Mouse (Mus musculus) neural tube, embryonic 11.5 days (tissue): ENCODE data around the gene Casd1. TPM values are rescaled to one million over a fixed set of nuclear protein-coding genes. Genes with fewer than 3 reads are reported as not detected.

Experiments used
- ATAC-seq: fragments of 200-750 bp; cut with Nextera tagmentation; 2 replicates; pipeline ENCODE4 v1.8.0; 2017; ENCODE audit warnings: moderate number of reproducible peaks, mild to moderate bottlenecking, moderate TSS enrichment, moderate library complexity; ENCODE audit not compliant: insufficient read depth, low FRiP score, low TSS enrichment
- DNase-seq: peaks from one replicate; pipeline ENCODE4 v3.0.0-alpha.2; 2015; ENCODE audit warnings: low spot score
- H3K27ac ChIP-seq: fragments of 300-500 bp; sonication (generic); 2 replicates; pipeline ENCODE4 v1.5.1; 2014; ENCODE audit warnings: low read depth, mild to moderate bottlenecking, low read length
- H3K27me3 ChIP-seq: fragments of 300-500 bp; sonication (generic); 2 replicates; pipeline ENCODE4 v1.6.1; 2014; ENCODE audit warnings: mild to moderate bottlenecking, low read length, mixed read lengths; ENCODE audit not compliant: control insufficient read depth, insufficient read depth
- H3K36me3 ChIP-seq: fragments of 300-500 bp; sonication (generic); 2 replicates; pipeline ENCODE4 v1.6.1; 2014; ENCODE audit warnings: mild to moderate bottlenecking, low read length, moderate library complexity, mixed read lengths; ENCODE audit not compliant: control insufficient read depth, insufficient read depth
- H3K4me1 ChIP-seq: fragments of 300-500 bp; sonication (generic); 2 replicates; pipeline ENCODE4 v1.6.1; 2014; ENCODE audit warnings: low read length, mixed read lengths; ENCODE audit not compliant: control insufficient read depth, insufficient read depth
- H3K4me2 ChIP-seq: fragments of 300-500 bp; sonication (generic); 2 replicates; pipeline ENCODE4 v1.6.1; 2014; ENCODE audit warnings: low read depth, mild to moderate bottlenecking, moderate library complexity
- H3K4me3 ChIP-seq: fragments of 300-500 bp; sonication (generic); 2 replicates; pipeline ENCODE4 v1.5.1; 2014; ENCODE audit warnings: low read depth, low read length
- H3K9ac ChIP-seq: fragments of 300-500 bp; sonication (generic); 2 replicates; pipeline ENCODE4 v1.6.1; 2014; ENCODE audit warnings: mild to moderate bottlenecking, low read length
- H3K9me3 ChIP-seq: fragments of 300-500 bp; sonication (generic); 2 replicates; pipeline ENCODE4 v1.6.1; 2016; ENCODE audit warnings: low read length; ENCODE audit not compliant: control insufficient read depth
- WGBS: fragments of 180-500 bp; shearing (Covaris S2); extraction: QIAGEN DNeasy Blood & Tissue Kit; methylation state at CpG from one replicate; pipeline ENCODE4 v1.1.7; 2014; 5-methylcytosine and 5-hydroxymethylcytosine counted together
- polyA plus RNA-seq: library from polyadenylated mRNA; unstranded; fragments of >200 nt; fragmentation: Nextera tagmentation; extraction: Ambion mirVana; gene quantifications from 2 replicates; pipeline ENCODE4 v1.2.1, GENCODE M21; 2014

The Casd1 gene
- polyA plus RNA-seq, 1 experiment from 2014 or later, result 52.9 TPM

GRCm38 (mm10) chr6:4601297-4601931, 775 bp downstream of the Casd1 start:
- Histone ChIP-seq H3K9ac (peak overlapping the region; percentile 99), H3K27ac (peak overlapping the region; percentile 98), H3K36me3 (no peaks in the 10 kb centered on the region), H3K4me3 (peak overlapping the region; percentile 80), H3K4me1 (peaks cover 10% of the 10 kb centered on the region), H3K9me3 (no peaks in the 10 kb centered on the region), H3K4me2 (peak overlapping the region; percentile 69), H3K27me3 (no peaks in the 10 kb centered on the region)
- WGBS, result 8% methylated on average over 32 of the region's 58 CpGs
- DNase-seq (peak; percentile 61), ATAC-seq (peak; percentile 70)

- peak overlapping the region; percentile 98; the same call in 1 of the 2 replicates for H3K27ac ChIP-seq
- H3K4me1 ChIP-seq, result peaks cover 10% of the 10 kb centered on the region
- H3K9me3 ChIP-seq, result no peaks in the 10 kb centered on the region
- H3K9ac ChIP-seq, result no peak overlapping the region
- DNase-seq (no peak), ATAC-seq (no peak)
- H3K36me3 ChIP-seq, result no peaks in the 10 kb centered on the region
- peak overlapping the region; percentile 69 for H3K4me2 ChIP-seq
- no peaks in the 10 kb centered on the region for H3K27me3 ChIP-seq
- no peak overlapping the region; the same call in 1 of the 2 replicates for H3K4me3 ChIP-seq
- 52% methylated on average over 5 of the region's 5 CpGs for WGBS
These were observed 1.4 kb downstream of the Casd1 start for GRCm38 (mm10) chr6:4602012-4602411.

- no peak overlapping the region for H3K27ac ChIP-seq
- ATAC-seq, result no peak
- H3K9ac ChIP-seq, result no peak overlapping the region
- WGBS, result 90% methylated on average over 4 of the region's 4 CpGs
- no peaks in the 10 kb centered on the region for H3K27me3 ChIP-seq
- no peaks in the 10 kb centered on the region for H3K36me3 ChIP-seq
- H3K9me3 ChIP-seq, result no peaks in the 10 kb centered on the region
- no peak for DNase-seq
- no peak overlapping the region for H3K4me3 ChIP-seq
- H3K4me1 ChIP-seq, result peaks cover 6% of the 10 kb centered on the region; the same call in 1 of the 2 replicates
- H3K4me2 ChIP-seq, result no peak overlapping the region
These were observed 5.8 kb downstream of the Casd1 start for GRCm38 (mm10) chr6:4606394-4606793.

- ATAC-seq (no peak), DNase-seq (no peak)
- peaks cover 2% of the 10 kb centered on the region; the same call in 1 of the 2 replicates for H3K36me3 ChIP-seq
- no peaks in the 10 kb centered on the region for H3K9me3 ChIP-seq
- H3K4me1 ChIP-seq, result no peaks in the 10 kb centered on the region
- WGBS, result 89% methylated on average over 4 of the region's 4 CpGs
- no peak overlapping the region for H3K27ac ChIP-seq
- no peak overlapping the region for H3K4me3 ChIP-seq
- H3K4me2 ChIP-seq, result no peak overlapping the region
- H3K27me3 ChIP-seq, result no peaks in the 10 kb centered on the region
- no peak overlapping the region for H3K9ac ChIP-seq
These were observed 9.7 kb downstream of the Casd1 start for GRCm38 (mm10) chr6:4610216-4610896.

GRCm38 (mm10) chr6:4611853-4612252, 11.2 kb downstream of the Casd1 start:
- Histone ChIP-seq H3K9me3 (no peaks in the 10 kb centered on the region), H3K36me3 (peaks cover 2% of the 10 kb centered on the region; the same call in 1 of the 2 replicates), H3K4me1 (no peaks in the 10 kb centered on the region), H3K27me3 (no peaks in the 10 kb centered on the region), H3K4me3 (no peak overlapping the region), H3K9ac (no peak overlapping the region), H3K4me2 (no peak overlapping the region), H3K27ac (no peak overlapping the region)
- 88% methylated on average over 4 of the region's 4 CpGs for WGBS
- DNase-seq, result no peak
- ATAC-seq, result no peak

- ATAC-seq, result no peak
- no peak overlapping the region for H3K9ac ChIP-seq
These were observed 11.8 kb downstream of the Casd1 start for GRCm38 (mm10) chr6:4612431-4612830.

GRCm38 (mm10) chr6:4617911-4618310, 17.3 kb downstream of the Casd1 start:
- H3K4me2 ChIP-seq, result no peak overlapping the region

More at GRCm38 (mm10) chr6:4612431-4612830, 11.8 kb downstream of the Casd1 start:
- Histone ChIP-seq H3K27me3 (no peaks in the 10 kb centered on the region), H3K4me3 (no peak overlapping the region), H3K36me3 (peaks cover 2% of the 10 kb centered on the region; the same call in 1 of the 2 replicates), H3K4me1 (no peaks in the 10 kb centered on the region), H3K27ac (no peak overlapping the region), H3K9me3 (no peaks in the 10 kb centered on the region), H3K4me2 (no peak overlapping the region)
- DNase-seq, result no peak
- 92% methylated on average over 7 of the region's 7 CpGs for WGBS

GRCm38 (mm10) chr6:4631464-4631863, 30.8 kb downstream of the Casd1 start:
- no peak overlapping the region for H3K4me3 ChIP-seq
- H3K9me3 ChIP-seq, result no peaks in the 10 kb centered on the region
- H3K36me3 ChIP-seq, result no peaks in the 10 kb centered on the region
- 63% methylated on average over 3 of the region's 3 CpGs for whole genome bisulfite sequencing
- ATAC-seq (no peak), DNase-seq (no peak)
- H3K27me3 ChIP-seq, result no peaks in the 10 kb centered on the region
- no peak overlapping the region for H3K9ac ChIP-seq
- no peak overlapping the region for H3K4me2 ChIP-seq
- H3K27ac ChIP-seq, result no peak overlapping the region
- no peaks in the 10 kb centered on the region for H3K4me1 ChIP-seq

More at GRCm38 (mm10) chr6:4617911-4618310, 17.3 kb downstream of the Casd1 start:
- 89% methylated on average over 10 of the region's 10 CpGs for WGBS
- Histone ChIP-seq H3K9me3 (no peaks in the 10 kb centered on the region), H3K4me3 (no peak overlapping the region), H3K9ac (no peak overlapping the region), H3K27ac (no peak overlapping the region), H3K4me1 (no peaks in the 10 kb centered on the region), H3K36me3 (peaks cover 5% of the 10 kb centered on the region; the same call in 1 of the 2 replicates), H3K27me3 (no peaks in the 10 kb centered on the region)
- ATAC-seq (no peak), DNase-seq (no peak)

- Histone ChIP-seq H3K4me2 (no peak overlapping the region), H3K9me3 (no peaks in the 10 kb centered on the region), H3K36me3 (0 out of 2 replicates have a peak, but pooled peaks cover 2% of the 10 kb centered on the region), H3K27me3 (no peaks in the 10 kb centered on the region), H3K4me1 (no peaks in the 10 kb centered on the region), H3K9ac (no peak overlapping the region), H3K4me3 (no peak overlapping the region), H3K27ac (no peak overlapping the region)
- WGBS, result 74% methylated on average over 4 of the region's 4 CpGs
- no peak for DNase-seq
- no peak for ATAC-seq
These were observed 32.5 kb downstream of the Casd1 start for GRCm38 (mm10) chr6:4633189-4633588.
